Mouse (Mus musculus) heart, adult 2 months (tissue): Measurements from ENCODE around the gene Gm11444.

Source experiments
- CTCF ChIP-seq: fragments of 200-600 bp; IDR thresholded peaks from 2 replicates; pipeline ENCODE4 v1.8.1; 2022; ENCODE audit warnings: antibody characterized with exemption, mild to moderate bottlenecking, moderate library complexity
- EP300 ChIP-seq: fragments of 200-500 bp; IDR thresholded peaks from 2 replicates; pipeline ENCODE4 v1.6.1; 2011; ENCODE audit warnings: low read depth, low read length, control low read depth; ENCODE audit not compliant: insufficient read depth
- POLR2A ChIP-seq: fragments of 200-500 bp; IDR thresholded peaks from 2 replicates; pipeline ENCODE4 v1.6.1; 2011; ENCODE audit warnings: mild to moderate bottlenecking, low read depth, low read length, control low read depth; ENCODE audit not compliant: insufficient read depth

- TF ChIP-seq CTCF (no peak), POLR2A (no peak), EP300 (no peak)
These were observed 12.3 kb downstream of the Gm11444 start for GRCm38 (mm10) chr11:85837648-85838423.
